Mouse (Mus musculus) gastrocnemius, postnatal 4 days (tissue): ENCODE data around the gene Lpcat2. TPM values are rescaled to one million over a fixed set of nuclear protein-coding genes. Genes with fewer than 3 reads are reported as not detected.
A peak's percentile ranks its signal among the peaks of the same experiment; 100 is the strongest.
"Not testable (repeated sequence)": the region's sequence is repeated elsewhere in the genome, so short reads cannot be mapped to it uniquely, and the experiment has no call there.

ENCODE experiments used
- DNase-seq, 2 experiments: peaks; one replicate each; pipeline ENCODE4 v3.0.0; 2021 to 2022; ENCODE audit warnings: low spot score in 2 of 2, mixed read lengths in 2 of 2
- total RNA-seq, 2 experiments: library from RNA; stranded (reverse); gene quantifications; 2 replicates each; pipeline ENCODE4 v1.2.3; 2021

Gene Lpcat2
- total RNA-seq, 2 experiments from 2014 or later, result 2.2 to 2.5 TPM

GRCm38 (mm10) chr8:92851381-92851780 lies 3.8 kb upstream of the Lpcat2 start:
- DNase-seq, result no peak

- no peak for DNase-seq
Measured at GRCm38 (mm10) chr8:92853188-92853983, 1.8 kb upstream of the Lpcat2 start.

- DNase-seq, result no peak
Measured at GRCm38 (mm10) chr8:92854673-92855072, 466 bp upstream of the Lpcat2 start.

GRCm38 (mm10) chr8:92856273-92856986 lies 1.3 kb downstream of the Lpcat2 start:
- no peak for DNase-seq

- DNase-seq, result no peak
Measured at GRCm38 (mm10) chr8:92858475-92859182, 3.5 kb downstream of the Lpcat2 start.

GRCm38 (mm10) chr8:92861977-92862376 lies 6.8 kb downstream of the Lpcat2 start:
- no peak for DNase-seq

- DNase-seq, result no peak
Measured at GRCm38 (mm10) chr8:92870281-92870680, 15.1 kb downstream of the Lpcat2 start.

- DNase-seq, result no peak
Measured at GRCm38 (mm10) chr8:92872063-92872759, 17.1 kb downstream of the Lpcat2 start.

GRCm38 (mm10) chr8:92875795-92876194 lies 20.7 kb downstream of the Lpcat2 start:
- no peak for DNase-seq

GRCm38 (mm10) chr8:92881247-92881646 lies 26.1 kb downstream of the Lpcat2 start:
- no peak for DNase-seq

GRCm38 (mm10) chr8:92883771-92884170 lies 28.6 kb downstream of the Lpcat2 start:
- no peak for DNase-seq

GRCm38 (mm10) chr8:92892216-92892615 lies 37.1 kb downstream of the Lpcat2 start:
- not testable (repeated sequence) for DNase-seq

- no peak for DNase-seq
Measured at GRCm38 (mm10) chr8:92893870-92894269, 38.7 kb downstream of the Lpcat2 start.

GRCm38 (mm10) chr8:92895053-92895452 lies 39.9 kb downstream of the Lpcat2 start:
- no peak for DNase-seq

- no peak for DNase-seq
Measured at GRCm38 (mm10) chr8:92896056-92896455, 40.9 kb downstream of the Lpcat2 start.

GRCm38 (mm10) chr8:92896611-92897010 lies 41.5 kb downstream of the Lpcat2 start:
- no peak for DNase-seq

GRCm38 (mm10) chr8:92897794-92898193 lies 42.7 kb downstream of the Lpcat2 start:
- no peak for DNase-seq

- DNase-seq, result no peak
Measured at GRCm38 (mm10) chr8:92899590-92899989, 44.5 kb downstream of the Lpcat2 start.

- DNase-seq, result no peak
Measured at GRCm38 (mm10) chr8:92901107-92901506, 46.0 kb downstream of the Lpcat2 start, which contains the start of gene Capns2. TSS of gene Capns2 (plus strand) at chr8:92901407.

- no peak for DNase-seq
Measured at GRCm38 (mm10) chr8:92902981-92903380, 47.8 kb downstream of the Lpcat2 start.

- DNase-seq, result peak in 1 of 2 experiments; percentile 18
Measured at GRCm38 (mm10) chr8:92903488-92904135, 48.5 kb downstream of the Lpcat2 start.
